Mouse (Mus musculus) cortical plate, adult 2 months (tissue): ENCODE measurements around the gene Slc26a1. TPM values are rescaled to one million over a fixed set of nuclear protein-coding genes. Genes with fewer than 3 reads are reported as not detected.

Experiments used
- H3K27ac ChIP-seq: fragments of 200-500 bp; 2 replicates; pipeline ENCODE4 v1.5.1; 2012; ENCODE audit warnings: low read length, control low read depth, inconsistent platforms; ENCODE audit not compliant: insufficient read depth
- H3K4me1 ChIP-seq: fragments of 200-500 bp; 2 replicates; pipeline ENCODE4 v1.6.1; 2011; ENCODE audit warnings: low read length; ENCODE audit not compliant: control insufficient read depth, insufficient read depth
- H3K4me3 ChIP-seq: fragments of 200-500 bp; 2 replicates; pipeline ENCODE4 v1.5.1; 2011; ENCODE audit warnings: mild to moderate bottlenecking, low read length, control low read depth; ENCODE audit not compliant: insufficient read depth
- CTCF ChIP-seq: fragments of 200-500 bp; IDR thresholded peaks from 2 replicates; pipeline ENCODE4 v1.5.1; 2011; ENCODE audit warnings: mild to moderate bottlenecking, control low read depth, low read length; ENCODE audit not compliant: insufficient read depth; ENCODE audit errors: extremely low read depth
- POLR2A ChIP-seq: fragments of 200-500 bp; IDR thresholded peaks from 2 replicates; pipeline ENCODE4 v1.6.1; 2011; ENCODE audit warnings: mild to moderate bottlenecking, low read length, control low read depth; ENCODE audit not compliant: insufficient read depth; ENCODE audit errors: extremely low read depth
- polyA plus RNA-seq: library from polyadenylated mRNA; depleted of rRNA; stranded (reverse); fragments of >200 nt; gene quantifications from 2 replicates; pipeline ENCODE4 v1.2.3, GENCODE M21; 2012

Gene Slc26a1
- polyA plus RNA-seq, 1 experiment: 1.4 TPM

- Histone ChIP-seq H3K4me3 (peak overlapping the region; percentile 33), H3K4me1 (no peaks in the 10 kb centered on the region; the same call in 1 of the 2 replicates), H3K27ac (no peak overlapping the region)
- TF ChIP-seq POLR2A (no peak), CTCF (no peak)
Observed at GRCm38 (mm10) chr5:108693872-108694288, 18.5 kb upstream of the Slc26a1 start.

DNA sequence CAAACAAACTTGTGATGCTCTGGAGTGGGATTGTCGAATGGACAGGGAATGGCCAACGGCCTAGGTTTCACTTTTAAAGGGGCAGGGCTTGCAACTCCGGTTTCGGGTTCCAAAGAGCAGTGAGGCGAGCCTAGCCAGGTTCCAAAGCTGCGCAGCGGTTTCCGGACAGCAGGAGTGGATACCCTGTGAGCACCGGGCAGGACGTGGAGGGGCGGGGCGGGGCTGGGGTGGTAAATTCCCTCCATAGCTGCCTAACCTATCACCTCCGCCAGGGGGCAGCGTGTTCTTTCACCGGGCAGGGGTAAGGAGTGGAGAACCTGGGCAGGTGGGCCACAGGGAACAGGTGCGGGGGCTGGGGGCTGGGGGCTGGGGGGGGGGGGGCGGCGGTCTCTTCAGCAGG is 16.9 kb upstream of the Slc26a1 start, which contains the start of gene Fgfrl1:
TSS of gene Fgfrl1 (plus strand) at position 112 of the 400 bp plus-strand sequence.
- TF ChIP-seq CTCF: 0 out of 2 replicates have a peak, but pooled peaks have one; percentile 10
- no peak for TF ChIP-seq POLR2A
- no peaks in the 10 kb centered on the region; the same call in 1 of the 2 replicates for H3K4me1 ChIP-seq
- H3K4me3 ChIP-seq: peak within 1 kb of the TSS; percentile 16
- H3K27ac ChIP-seq: no peak within 1 kb of the TSS

GRCm38 (mm10) chr5:108691152-108691551 is 15.8 kb upstream of the Slc26a1 start:
- no peaks in the 10 kb centered on the region; the same call in 1 of the 2 replicates for H3K4me1 ChIP-seq
- TF ChIP-seq POLR2A (no peak), CTCF (no peak)
- H3K27ac ChIP-seq: no peak overlapping the region
- H3K4me3 ChIP-seq: no peak overlapping the region

- Histone ChIP-seq H3K4me3 (no peak overlapping the region), H3K27ac (no peak overlapping the region), H3K4me1 (no peaks in the 10 kb centered on the region; the same call in 1 of the 2 replicates)
- TF ChIP-seq CTCF (no peak), POLR2A (no peak)
Observed at GRCm38 (mm10) chr5:108689091-108689490, 13.7 kb upstream of the Slc26a1 start.

DNA sequence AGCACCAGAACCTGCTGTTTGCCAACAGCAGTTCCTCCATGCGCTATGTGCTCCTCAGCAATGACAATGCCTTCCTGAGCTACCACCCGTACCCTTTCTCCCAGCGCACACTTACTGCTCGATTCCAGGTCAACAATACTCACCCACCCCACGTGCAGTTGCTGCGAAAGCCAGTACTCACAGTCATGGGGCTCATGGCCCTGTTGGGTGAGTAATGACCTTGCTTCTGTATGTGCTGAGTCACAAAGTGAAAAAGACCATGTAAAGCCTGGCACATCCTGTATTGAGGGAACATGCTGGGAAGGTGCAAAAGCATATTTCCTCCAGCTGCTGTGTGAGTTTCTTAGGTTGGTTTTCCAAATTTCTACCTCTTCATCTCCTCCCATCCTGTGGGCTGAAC is 5.5 kb upstream of the Slc26a1 start:
- H3K4me3 ChIP-seq: no peak overlapping the region
- H3K27ac ChIP-seq: no peak overlapping the region
- peaks cover 5% of the 10 kb centered on the region; the same call in 1 of the 2 replicates for H3K4me1 ChIP-seq
- TF ChIP-seq CTCF (no peak), POLR2A (no peak)

DNA sequence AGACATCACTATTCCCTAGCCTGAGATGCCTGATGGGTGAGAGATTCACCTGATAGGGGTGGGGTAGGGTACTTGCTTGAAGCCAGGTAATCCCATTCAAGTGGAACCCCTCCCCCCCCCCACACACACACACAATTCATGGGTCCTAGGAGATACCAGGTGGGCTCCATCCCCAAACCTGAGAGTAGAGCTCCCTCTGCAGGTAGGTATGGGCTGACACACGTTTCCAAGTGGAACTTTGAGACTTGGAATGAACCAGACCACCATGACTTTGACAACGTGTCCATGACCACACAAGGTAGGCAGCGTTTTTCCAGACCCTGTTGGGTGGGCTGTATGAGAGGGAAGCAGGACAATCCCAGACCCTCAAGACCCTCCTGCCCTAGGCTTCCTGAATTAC is 4.5 kb upstream of the Slc26a1 start:
- no peak overlapping the region for H3K4me3 ChIP-seq
- H3K4me1 ChIP-seq: peaks cover 5% of the 10 kb centered on the region; the same call in 1 of the 2 replicates
- no peak overlapping the region for H3K27ac ChIP-seq
- no peak for TF ChIP-seq POLR2A
- TF ChIP-seq CTCF: peak; percentile 36

DNA sequence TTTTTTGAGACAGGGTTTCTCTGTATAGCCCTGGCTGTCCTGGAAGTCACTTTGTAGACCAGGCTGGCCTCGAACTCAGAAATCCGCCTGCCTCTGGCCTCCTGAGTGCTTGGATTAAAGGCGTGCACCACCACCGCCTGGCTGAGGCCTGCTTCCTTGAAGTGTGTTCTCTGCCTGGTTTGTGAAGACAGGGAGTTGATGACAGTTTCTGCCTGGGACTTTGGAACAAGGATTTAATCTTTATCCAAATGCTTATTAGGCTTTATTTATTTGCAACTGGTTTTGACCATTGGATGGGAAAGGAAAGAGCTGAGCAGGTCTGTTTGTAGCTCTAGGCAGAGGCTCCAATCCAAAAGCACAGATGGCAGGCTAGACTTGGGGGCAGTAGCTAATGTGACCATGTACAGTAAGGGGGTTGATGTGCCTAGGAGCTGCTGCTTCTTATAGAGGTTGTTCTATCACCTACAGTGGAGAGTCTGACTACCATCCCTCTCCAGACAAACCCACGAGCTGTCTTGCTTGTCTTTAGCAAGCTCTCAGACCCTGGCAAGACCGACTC is 3.0 kb upstream of the Slc26a1 start:
- no peak for TF ChIP-seq POLR2A
- TF ChIP-seq CTCF: no peak
- Histone ChIP-seq H3K27ac (no peak overlapping the region), H3K4me1 (peaks cover 5% of the 10 kb centered on the region; the same call in 1 of the 2 replicates), H3K4me3 (no peak overlapping the region)

GRCm38 (mm10) chr5:108677605-108678295 is 2.4 kb upstream of the Slc26a1 start:
- H3K27ac ChIP-seq: peak overlapping the region; percentile 92
- peaks cover 5% of the 10 kb centered on the region; the same call in 1 of the 2 replicates for H3K4me1 ChIP-seq
- TF ChIP-seq CTCF: no peak
- peak; percentile 9; the same call in 1 of the 2 replicates for TF ChIP-seq POLR2A
- peak overlapping the region; percentile 11; the same call in 1 of the 2 replicates for H3K4me3 ChIP-seq

DNA sequence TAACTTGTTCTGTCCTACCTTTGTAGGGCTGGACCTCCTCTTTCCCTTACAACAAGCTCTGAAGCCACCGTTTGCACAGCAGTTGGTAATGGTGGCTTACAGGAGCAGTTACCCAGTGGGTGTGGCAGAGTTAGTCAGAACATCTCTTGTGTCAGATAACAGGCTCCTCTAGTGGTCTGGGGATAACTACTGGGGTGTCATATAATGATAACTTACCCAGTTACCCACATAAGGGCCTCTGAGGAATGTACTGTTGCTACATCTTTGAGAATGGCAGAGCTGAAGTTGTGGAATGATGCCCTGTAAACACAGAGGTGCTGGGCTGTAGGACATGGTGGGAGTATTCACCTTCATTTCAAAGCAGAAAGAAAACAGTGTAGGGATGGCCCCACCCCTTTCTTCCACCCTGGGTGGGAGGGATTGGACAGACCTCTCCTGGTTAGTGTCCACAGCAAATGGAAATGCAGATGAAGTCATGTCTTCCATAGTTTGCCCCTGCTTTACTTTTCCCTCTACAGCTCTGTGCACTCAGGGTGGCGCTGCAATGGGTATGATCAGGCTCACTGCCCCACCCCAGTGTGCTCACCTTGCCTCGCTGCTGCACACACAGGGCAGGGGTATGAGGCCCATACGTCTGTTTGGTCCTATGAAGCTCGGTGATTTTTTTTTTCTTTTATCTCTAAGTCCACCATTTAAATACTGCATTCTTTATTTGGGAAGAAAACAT is 1.6 kb upstream of the Slc26a1 start:
- Histone ChIP-seq H3K4me1 (peaks cover 5% of the 10 kb centered on the region; the same call in 1 of the 2 replicates), H3K4me3 (peak overlapping the region; percentile 11; the same call in 1 of the 2 replicates), H3K27ac (peak overlapping the region; percentile 36; the same call in 1 of the 2 replicates)
- TF ChIP-seq POLR2A: no peak
- TF ChIP-seq CTCF: no peak
